Mouse (Mus musculus) spleen, adult 2 months (tissue): ENCODE results near the gene Zbtb16.

ENCODE experiments used
- CTCF ChIP-seq: fragments of 200-500 bp; IDR thresholded peaks from 2 replicates; pipeline ENCODE4 v1.5.1; 2011; ENCODE audit warnings: mild to moderate bottlenecking, inconsistent platforms; ENCODE audit not compliant: insufficient read depth, insufficient read length, insufficient replicate concordance; ENCODE audit errors: extremely low read depth
- POLR2A ChIP-seq: fragments of 200-500 bp; IDR thresholded peaks from 2 replicates; pipeline ENCODE4 v1.6.1; 2011; ENCODE audit warnings: low read depth, low read length, inconsistent platforms

GRCm38 (mm10) chr9:48771504-48771903 is 64.5 kb downstream of the Zbtb16 start:
- TF ChIP-seq POLR2A: no peak
- no peak for TF ChIP-seq CTCF
